Mouse (Mus musculus): ENCODE measurements at regions not wholly inside any gene's neighbourhood (a gene's known extent, or its start where the extent isn't known, plus 50 kb on each side); places are given as distances from the start of the nearest gene placed in this dataset.

GRCm38 (mm10) chr16:9267204-9267603 is 437.3 kb downstream of the 1810013L24Rik start:
- TF ChIP-seq CTCF (IDR thresholded peaks at IDR 0.05; ENCODE audit: borderline replicate concordance, insufficient read depth, low read depth, low read length), result no peak
- TF ChIP-seq POLR2A (IDR thresholded peaks at IDR 0.05; ENCODE audit: borderline replicate concordance, insufficient read depth, low read length), result no peak
